Mouse (Mus musculus) ES-Bruce4 (cell line): Measurements from ENCODE around the gene Topors.

Experiments used
- CTCF ChIP-seq: IDR thresholded peaks from one replicate; pipeline ENCODE4 v1.8.1; 2011; ENCODE audit warnings: low read depth, low read length
- EP300 ChIP-seq: IDR thresholded peaks from 2 replicates; pipeline ENCODE4 v1.6.1; 2011; ENCODE audit warnings: low read depth, low read length; ENCODE audit not compliant: insufficient read depth
- POLR2A ChIP-seq: IDR thresholded peaks from one replicate; pipeline ENCODE4 v1.8.1; 2011; ENCODE audit warnings: low read length; ENCODE audit not compliant: insufficient read depth

GRCm38 (mm10) chr4:40268835-40269234 is 815 bp downstream of the Topors start:
- TF ChIP-seq CTCF (no peak), POLR2A (no peak), EP300 (no peak)
